Mouse (Mus musculus) G1E (cell line): Measurements from ENCODE around the gene Cuedc1.

Experiments
- CTCF ChIP-seq: IDR thresholded peaks from 2 replicates; pipeline ENCODE4 v1.5.1; 2012; ENCODE audit warnings: low read depth, low read length, inconsistent platforms, mixed read lengths
- TAL1 ChIP-seq: conservative IDR thresholded peaks from 2 replicates; pipeline ENCODE4 v1.6.1; 2012; ENCODE audit warnings: low read depth, low read length, inconsistent platforms, mixed read lengths

DNA sequence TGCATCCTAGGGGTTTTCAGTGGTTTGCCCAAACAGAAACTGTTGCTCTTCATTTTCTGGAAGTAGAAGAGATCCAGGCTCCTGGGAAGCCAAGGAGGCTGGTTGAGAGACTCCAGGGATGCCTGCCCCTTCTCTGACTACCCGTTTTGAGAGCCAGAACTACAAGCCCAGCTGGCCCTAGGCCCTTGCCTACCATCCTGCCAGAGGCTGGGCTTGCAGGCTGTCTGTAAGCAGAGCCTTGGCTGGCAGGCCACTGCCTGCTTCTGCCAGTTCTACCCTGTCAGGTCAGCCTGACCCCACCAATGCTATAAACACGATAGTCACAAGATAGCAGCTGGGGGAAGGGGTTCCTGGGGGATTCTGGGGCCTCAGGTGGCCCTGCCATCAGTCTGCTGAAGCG, 57.6 kb downstream of the Cuedc1 start:
- TF ChIP-seq CTCF (no peak), TAL1 (no peak)
